Mouse (Mus musculus): ENCODE data around the gene Erich6. TPM values are rescaled to one million over a fixed set of nuclear protein-coding genes. Genes with fewer than 3 reads are reported as not detected.
"Not testable (repeated sequence)": the region's sequence is repeated elsewhere in the genome, so short reads cannot be mapped to it uniquely, and the experiment has no call there.

The Erich6 gene
- polyA plus RNA-seq, 1 experiment: 0.20 TPM

DNA sequence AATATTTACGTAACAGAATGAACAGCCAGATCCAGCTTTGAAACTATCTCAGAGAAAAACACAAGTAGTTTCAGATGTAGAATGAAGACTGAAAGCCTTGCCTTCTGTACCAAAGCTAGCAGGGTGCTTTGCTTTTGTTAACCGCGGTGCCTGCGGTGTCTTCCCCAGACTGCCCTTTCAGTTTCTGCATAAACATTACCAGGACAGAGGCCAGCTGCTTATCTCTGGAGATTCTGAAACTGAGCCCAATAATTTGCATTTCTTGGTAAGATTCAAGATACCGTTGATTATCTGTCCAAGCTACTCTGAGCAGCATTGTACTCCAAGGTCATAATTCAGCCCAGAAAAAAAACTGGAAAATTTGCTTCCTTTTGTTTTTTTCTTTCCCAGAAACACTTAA, 43.4 kb downstream of the Erich6 start:
- Histone ChIP-seq H3ac (ENCODE audit: control insufficient read depth, insufficient read length) (no peak overlapping the region), H3K4me3 (no peak overlapping the region), H3K27me3 (ENCODE audit: control insufficient read depth, insufficient read depth, insufficient read length) (no peaks in the 10 kb centered on the region), H3K36me3 (ENCODE audit: control insufficient read depth, insufficient read depth) (peaks cover 48% of the 10 kb centered on the region), H3K79me2 (ENCODE audit: control insufficient read depth, insufficient read depth) (peaks cover 3% of the 10 kb centered on the region), H3K4me2 (ENCODE audit: low read depth) (no peak overlapping the region)
- TF ChIP-seq USF1 (IDR thresholded peaks at IDR 0.05; ENCODE audit: low read depth): no peak
- no peak for TF ChIP-seq E2F4 (IDR thresholded peaks at IDR 0.05; ENCODE audit: insufficient read depth)
- TF ChIP-seq TCF3 (IDR thresholded peaks at IDR 0.05; ENCODE audit: insufficient read length, low read depth): no peak
- TF ChIP-seq POLR2A (IDR thresholded peaks at IDR 0.05; ENCODE audit: insufficient read length, low read depth): no peak
- TF ChIP-seq POLR2AphosphoS2 (IDR thresholded peaks at IDR 0.05; ENCODE audit: insufficient read length, low read depth): no peak
- TF ChIP-seq TCF12 (IDR thresholded peaks at IDR 0.05; ENCODE audit: insufficient read depth, poor library complexity, severe bottlenecking): no peak
- TF ChIP-seq CEBPB (IDR thresholded peaks at IDR 0.05; ENCODE audit: insufficient read depth, poor library complexity, severe bottlenecking): no peak
- no peak for TF ChIP-seq SRF (IDR thresholded peaks at IDR 0.05; ENCODE audit: control insufficient read depth, insufficient read length, low read depth)
- no peak for TF ChIP-seq MYOG (IDR thresholded peaks at IDR 0.05; ENCODE audit: control insufficient read depth in 1 of 3, insufficient read depth in 1 of 3, insufficient read length in 2 of 3, low read depth in 2 of 3)
- no peak for TF ChIP-seq MAX (IDR thresholded peaks at IDR 0.05; ENCODE audit: low read depth)
- TF ChIP-seq REST (IDR thresholded peaks at IDR 0.05; ENCODE audit: insufficient read depth, insufficient read length): no peak
- TF ChIP-seq MYOD1 (IDR thresholded peaks at IDR 0.05; ENCODE audit: control insufficient read depth in 1 of 3, insufficient read length in 2 of 3, low read depth in 2 of 3): no peak

DNA sequence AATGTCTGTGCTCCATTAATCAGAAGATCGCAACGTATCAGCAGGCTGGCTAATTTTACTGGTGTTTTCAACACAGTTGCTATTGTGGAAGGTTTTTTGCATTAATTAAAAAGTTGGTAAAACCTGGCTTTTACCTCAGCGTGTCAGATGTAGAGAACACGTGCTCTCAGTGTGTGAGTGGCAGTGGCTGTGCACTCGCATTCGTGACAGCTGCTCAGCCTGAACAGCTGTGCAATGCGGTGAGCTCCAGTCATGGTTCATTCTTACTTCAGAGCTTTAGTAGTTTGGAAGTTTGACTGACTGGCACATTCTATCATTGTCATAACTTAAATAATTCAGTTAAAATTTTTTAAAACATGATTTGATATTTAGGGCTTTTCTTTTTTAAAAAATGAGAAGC, 44.3 kb downstream of the Erich6 start:
- peaks cover 55% of the 10 kb centered on the region for H3K36me3 ChIP-seq (ENCODE audit: control insufficient read depth, insufficient read depth)
- not testable (repeated sequence) for H3K4me3 ChIP-seq; H3K27me3 ChIP-seq (ENCODE audit: control insufficient read depth, insufficient read depth, insufficient read length); H3ac ChIP-seq (ENCODE audit: control insufficient read depth, insufficient read length); H3K79me2 ChIP-seq (ENCODE audit: control insufficient read depth, insufficient read depth); H3K4me2 ChIP-seq (ENCODE audit: low read depth)
- peak in 2 of 3 experiments; percentile 35 to 47 for TF ChIP-seq MYOD1 (IDR thresholded peaks at IDR 0.05; ENCODE audit: control insufficient read depth in 1 of 3, insufficient read length in 2 of 3, low read depth in 2 of 3)
- peak in 2 of 3 experiments; percentile 37 to 41 for TF ChIP-seq MYOG (IDR thresholded peaks at IDR 0.05; ENCODE audit: control insufficient read depth in 1 of 3, insufficient read depth in 1 of 3, insufficient read length in 2 of 3, low read depth in 2 of 3)

DNA sequence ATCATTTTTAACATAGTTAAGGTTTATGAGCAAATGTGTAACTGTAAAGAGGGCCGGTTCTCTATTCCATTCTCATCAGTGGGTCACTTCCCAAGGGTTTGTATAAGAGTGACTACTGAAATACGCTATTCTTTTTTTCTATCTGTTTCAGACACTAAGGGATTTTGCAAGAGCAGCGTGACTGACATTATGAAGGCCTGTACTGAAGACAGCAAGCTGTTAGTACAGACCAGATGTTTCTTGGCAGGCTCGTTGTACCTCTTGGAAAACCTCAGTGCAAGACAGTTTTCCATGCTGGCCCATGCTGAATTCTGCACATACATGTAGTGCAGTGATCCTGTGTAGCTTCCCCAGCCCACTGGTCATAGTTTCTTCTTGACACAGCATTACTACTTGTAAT, 46.5 kb downstream of the Erich6 start:
- H3K4me2 ChIP-seq (ENCODE audit: low read depth); H3K4me3 ChIP-seq; H3ac ChIP-seq (ENCODE audit: control insufficient read depth, insufficient read length); H3K27me3 ChIP-seq (ENCODE audit: control insufficient read depth, insufficient read depth, insufficient read length): not testable (repeated sequence)
- peaks cover 16% of the 10 kb centered on the region for H3K79me2 ChIP-seq (ENCODE audit: control insufficient read depth, insufficient read depth)
- peaks cover 58% of the 10 kb centered on the region for H3K36me3 ChIP-seq (ENCODE audit: control insufficient read depth, insufficient read depth)

DNA sequence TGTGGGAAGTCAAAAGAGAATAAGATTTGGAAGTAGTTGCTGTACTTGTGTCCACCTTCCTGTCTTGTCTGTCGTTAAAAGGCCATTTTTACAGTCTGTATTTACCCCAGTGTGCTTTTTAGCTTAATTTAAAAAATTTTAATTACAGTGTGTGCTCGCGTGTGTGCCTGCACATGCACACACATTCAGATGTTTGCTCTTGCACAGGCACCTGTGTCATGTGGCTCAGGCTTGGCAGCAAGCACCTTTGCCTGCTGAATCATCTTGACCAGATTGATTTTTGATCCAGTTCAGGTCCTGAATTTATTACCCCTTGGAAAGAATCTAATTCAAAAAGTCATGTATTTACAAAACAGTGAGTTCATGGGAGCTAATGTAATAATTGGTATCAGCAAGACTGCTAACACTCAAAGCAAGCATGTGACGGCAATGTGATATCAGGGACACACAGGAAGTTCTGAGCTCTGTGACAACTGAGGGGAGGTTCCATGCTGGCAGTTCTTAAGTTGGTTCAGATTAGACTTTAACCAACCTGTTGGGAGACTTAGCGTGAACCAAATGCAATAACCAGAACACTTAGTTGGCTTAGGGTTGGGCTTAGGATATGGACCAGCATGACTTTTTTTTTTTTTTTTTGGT, 54.1 kb downstream of the Erich6 start:
- Histone ChIP-seq H3K4me2 (ENCODE audit: low read depth) (no peak overlapping the region), H3K27me3 (ENCODE audit: control insufficient read depth, insufficient read depth, insufficient read length) (no peaks in the 10 kb centered on the region), H3K79me2 (ENCODE audit: control insufficient read depth, insufficient read depth) (peaks cover 83% of the 10 kb centered on the region), H3ac (ENCODE audit: control insufficient read depth, insufficient read length) (no peak overlapping the region), H3K36me3 (ENCODE audit: control insufficient read depth, insufficient read depth) (peaks cover 18% of the 10 kb centered on the region), H3K4me3 (no peak overlapping the region)
- TF ChIP-seq USF1 (IDR thresholded peaks at IDR 0.05; ENCODE audit: low read depth) (no peak), SRF (IDR thresholded peaks at IDR 0.05; ENCODE audit: control insufficient read depth, insufficient read length, low read depth) (no peak), REST (IDR thresholded peaks at IDR 0.05; ENCODE audit: insufficient read depth, insufficient read length) (no peak), MYOG (IDR thresholded peaks at IDR 0.05; ENCODE audit: control insufficient read depth in 1 of 3, insufficient read depth in 1 of 3, insufficient read length in 2 of 3, low read depth in 2 of 3) (no peak), E2F4 (IDR thresholded peaks at IDR 0.05; ENCODE audit: insufficient read depth) (no peak), POLR2A (IDR thresholded peaks at IDR 0.05; ENCODE audit: insufficient read length, low read depth) (no peak), TCF3 (IDR thresholded peaks at IDR 0.05; ENCODE audit: insufficient read length, low read depth) (no peak), MYOD1 (IDR thresholded peaks at IDR 0.05; ENCODE audit: control insufficient read depth in 1 of 3, insufficient read length in 2 of 3, low read depth in 2 of 3) (no peak), CEBPB (IDR thresholded peaks at IDR 0.05; ENCODE audit: insufficient read depth, poor library complexity, severe bottlenecking) (no peak), MAX (IDR thresholded peaks at IDR 0.05; ENCODE audit: low read depth) (no peak), TCF12 (IDR thresholded peaks at IDR 0.05; ENCODE audit: insufficient read depth, poor library complexity, severe bottlenecking) (no peak), POLR2AphosphoS2 (IDR thresholded peaks at IDR 0.05; ENCODE audit: insufficient read length, low read depth) (no peak)

DNA sequence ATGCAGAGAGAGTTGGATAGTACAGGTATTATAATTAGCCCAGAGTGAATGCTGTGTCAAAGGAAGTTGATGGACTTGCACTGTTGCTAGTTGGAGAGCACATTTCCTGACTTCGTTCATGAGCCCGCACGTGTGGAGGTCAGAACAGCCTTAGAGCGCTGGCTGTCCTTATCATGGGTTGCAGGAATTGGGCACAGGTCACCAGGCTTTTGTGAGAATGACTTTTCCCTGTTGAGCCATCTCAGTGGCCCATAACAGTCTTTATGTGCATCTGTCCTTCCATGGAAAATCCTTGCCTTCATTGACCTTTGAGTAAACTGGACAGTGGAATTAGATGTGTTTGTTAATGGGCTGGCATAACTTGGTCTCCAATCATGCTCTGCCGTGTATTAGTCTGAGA, 54.7 kb downstream of the Erich6 start:
- Histone ChIP-seq H3K4me3 (no peak overlapping the region), H3K4me2 (ENCODE audit: low read depth) (no peak overlapping the region), H3K36me3 (ENCODE audit: control insufficient read depth, insufficient read depth) (peaks cover 18% of the 10 kb centered on the region), H3ac (ENCODE audit: control insufficient read depth, insufficient read length) (no peak overlapping the region), H3K27me3 (ENCODE audit: control insufficient read depth, insufficient read depth, insufficient read length) (no peaks in the 10 kb centered on the region), H3K79me2 (ENCODE audit: control insufficient read depth, insufficient read depth) (peaks cover 89% of the 10 kb centered on the region)
- TF ChIP-seq POLR2AphosphoS2 (IDR thresholded peaks at IDR 0.05; ENCODE audit: insufficient read length, low read depth): no peak
- no peak for TF ChIP-seq CEBPB (IDR thresholded peaks at IDR 0.05; ENCODE audit: insufficient read depth, poor library complexity, severe bottlenecking)
